Mouse (Mus musculus) cerebellum, adult 2 months (tissue): ENCODE data around the gene Ubald1. TPM values are rescaled to one million over a fixed set of nuclear protein-coding genes. Genes with fewer than 3 reads are reported as not detected.

Source experiments
- DNase-seq, 2 experiments: peaks; one replicate each; pipeline ENCODE4 v3.0.0; 2021
- H3K27ac ChIP-seq: fragments of 200-500 bp; 2 replicates; pipeline ENCODE4 v1.5.1; 2012; ENCODE audit warnings: low read length, control low read depth, inconsistent platforms; ENCODE audit not compliant: insufficient read depth
- H3K27me3 ChIP-seq: fragments of 200-500 bp; 2 replicates; pipeline ENCODE4 v1.6.1; 2012; ENCODE audit warnings: inconsistent platforms, mild to moderate bottlenecking, low read length, moderate library complexity; ENCODE audit not compliant: control insufficient read depth, insufficient read depth
- H3K4me1 ChIP-seq: fragments of 200-500 bp; 2 replicates; pipeline ENCODE4 v1.6.1; 2011; ENCODE audit warnings: low read length; ENCODE audit not compliant: control insufficient read depth, insufficient read depth
- H3K4me3 ChIP-seq: fragments of 200-500 bp; replicated peaks from 2 replicates; pipeline ENCODE3; 2011; ENCODE audit warnings: mild to moderate bottlenecking, low read depth, low read length, control low read depth; ENCODE audit not compliant: insufficient read depth
- CTCF ChIP-seq: fragments of 200-500 bp; IDR thresholded peaks from 2 replicates; pipeline ENCODE4 v1.5.1; 2011; ENCODE audit warnings: low read depth, mild to moderate bottlenecking, control low read depth, low read length, moderate library complexity, borderline replicate concordance; ENCODE audit not compliant: insufficient read depth
- POLR2A ChIP-seq: fragments of 200-500 bp; IDR thresholded peaks from 2 replicates; pipeline ENCODE4 v1.6.1; 2011; ENCODE audit warnings: low read length, control low read depth, borderline replicate concordance; ENCODE audit not compliant: insufficient read depth
- WGBS: fragments of 180-500 bp; shearing (Covaris S2); methylation state at CpG from one replicate; pipeline ENCODE4 v1.1.7; 2018; 5-methylcytosine and 5-hydroxymethylcytosine counted together
- polyA plus RNA-seq: library from polyadenylated mRNA; depleted of rRNA; stranded (reverse); fragments of >200 nt; gene quantifications from 2 replicates; pipeline ENCODE4 v1.2.3, GENCODE M21; 2012; rRNA removed

The Ubald1 gene
- 57.9 and 63.5 TPM in 2 replicates for polyA plus RNA-seq

GRCm38 (mm10) chr16:4880136-4880825 lies at the start of gene Ubald1:
TSS of gene Ubald1 (minus strand) at chr16:4880315.
- TF ChIP-seq CTCF: no peak
- peak; percentile 91 for TF ChIP-seq POLR2A
- Histone ChIP-seq H3K4me1 (peaks cover 26% of the 10 kb centered on the region), H3K4me3 (peak within 1 kb of the TSS; percentile 89), H3K27me3 (no peaks in the 10 kb centered on the region), H3K27ac (peak within 1 kb of the TSS; percentile 99)
- under 1% methylated on average over 48 of the region's 48 CpGs for WGBS
- peak; percentile 97 to 100 for DNase-seq

- Histone ChIP-seq H3K27ac (no peak overlapping the region), H3K27me3 (no peaks in the 10 kb centered on the region), H3K4me3 (no peak overlapping the region), H3K4me1 (no peaks in the 10 kb centered on the region)
- no peak for TF ChIP-seq POLR2A
- no peak for TF ChIP-seq CTCF
- no peak for DNase-seq
- 93% methylated on average over 2 of the region's 2 CpGs for WGBS
Measured at GRCm38 (mm10) chr16:4928474-4928873, 48.4 kb upstream of the Ubald1 start.

- 88% methylated on average over 7 of the region's 7 CpGs for WGBS
- Histone ChIP-seq H3K4me3 (no peak overlapping the region), H3K4me1 (no peaks in the 10 kb centered on the region), H3K27me3 (no peaks in the 10 kb centered on the region), H3K27ac (0 out of 2 replicates have a peak overlapping the region, but pooled peaks have one; percentile 27)
- TF ChIP-seq POLR2A (no peak), CTCF (no peak)
- DNase-seq: no peak
Measured at GRCm38 (mm10) chr16:4927967-4928366, 47.9 kb upstream of the Ubald1 start.

- 94% methylated on average over 5 of the region's 5 CpGs for WGBS
- no peak overlapping the region for H3K4me3 ChIP-seq
- no peaks in the 10 kb centered on the region for H3K4me1 ChIP-seq
- DNase-seq: no peak
- H3K27me3 ChIP-seq: no peaks in the 10 kb centered on the region
- TF ChIP-seq POLR2A (no peak), CTCF (no peak)
- H3K27ac ChIP-seq: no peak overlapping the region
Measured at GRCm38 (mm10) chr16:4923996-4924395, 43.9 kb upstream of the Ubald1 start.

GRCm38 (mm10) chr16:4922481-4922880 lies 42.4 kb upstream of the Ubald1 start:
- no peak for DNase-seq

GRCm38 (mm10) chr16:4920556-4920955 lies 40.4 kb upstream of the Ubald1 start:
- H3K4me3 ChIP-seq: no peak overlapping the region
- no peak for DNase-seq
- no peaks in the 10 kb centered on the region for H3K4me1 ChIP-seq
- H3K27me3 ChIP-seq: no peaks in the 10 kb centered on the region
- 79% methylated on average over 4 of the region's 4 CpGs for WGBS
- TF ChIP-seq POLR2A: no peak
- TF ChIP-seq CTCF: no peak
- no peak overlapping the region for H3K27ac ChIP-seq

More at GRCm38 (mm10) chr16:4922481-4922880, 42.4 kb upstream of the Ubald1 start:
- H3K27ac ChIP-seq: no peak overlapping the region
- TF ChIP-seq POLR2A (no peak), CTCF (no peak)
- H3K27me3 ChIP-seq: no peaks in the 10 kb centered on the region
- H3K4me3 ChIP-seq: no peak overlapping the region
- H3K4me1 ChIP-seq: no peaks in the 10 kb centered on the region
- 85% methylated on average over 6 of the region's 6 CpGs for WGBS

GRCm38 (mm10) chr16:4916608-4917007 lies 36.5 kb upstream of the Ubald1 start:
- 88% methylated on average over 2 of the region's 2 CpGs for WGBS
- no peak overlapping the region for H3K4me3 ChIP-seq
- no peak for DNase-seq
- TF ChIP-seq CTCF (no peak), POLR2A (no peak)
- no peaks in the 10 kb centered on the region for H3K27me3 ChIP-seq
- no peak overlapping the region for H3K27ac ChIP-seq
- peaks cover 3% of the 10 kb centered on the region for H3K4me1 ChIP-seq

GRCm38 (mm10) chr16:4915931-4916330 lies 35.8 kb upstream of the Ubald1 start:
- H3K27me3 ChIP-seq: no peaks in the 10 kb centered on the region
- WGBS: 90% methylated on average over 3 of the region's 3 CpGs
- peaks cover 3% of the 10 kb centered on the region for H3K4me1 ChIP-seq
- no peak for DNase-seq
- TF ChIP-seq POLR2A (no peak), CTCF (no peak)
- H3K27ac ChIP-seq: no peak overlapping the region
- no peak overlapping the region for H3K4me3 ChIP-seq
